Mouse (Mus musculus) hindbrain, embryonic 15.5 days (tissue): Measurements from ENCODE around the gene Lmx1b. TPM values are rescaled to one million over a fixed set of nuclear protein-coding genes. Genes with fewer than 3 reads are reported as not detected.
A peak's percentile ranks its signal among the peaks of the same experiment; 100 is the strongest.

Source experiments
- ATAC-seq: fragments of 200-750 bp; cut with Nextera tagmentation; 2 replicates; pipeline ENCODE4 v1.8.0; 2017; ENCODE audit warnings: low read depth, moderate number of reproducible peaks, moderate TSS enrichment; ENCODE audit not compliant: low FRiP score
- H3K27ac ChIP-seq: fragments of 300-500 bp; sonication (generic); replicated peaks from 2 replicates; pipeline ENCODE4 v1.5.1; 2015; ENCODE audit warnings: mild to moderate bottlenecking, inconsistent platforms
- H3K27me3 ChIP-seq: fragments of 300-500 bp; sonication (generic); 2 replicates; pipeline ENCODE4 v1.6.1; 2015; ENCODE audit warnings: control low read depth, inconsistent platforms
- H3K36me3 ChIP-seq: fragments of 300-500 bp; sonication (generic); 2 replicates; pipeline ENCODE4 v1.6.1; 2015; ENCODE audit warnings: control low read depth, inconsistent platforms
- H3K4me1 ChIP-seq: fragments of 300-500 bp; sonication (generic); replicated peaks from 2 replicates; pipeline ENCODE4 v1.6.1; 2015; ENCODE audit warnings: control low read depth, inconsistent platforms
- H3K4me2 ChIP-seq: fragments of 300-500 bp; sonication (generic); 2 replicates; pipeline ENCODE4 v1.6.1; 2015; ENCODE audit warnings: moderate library complexity, mild to moderate bottlenecking, inconsistent platforms
- H3K4me3 ChIP-seq: fragments of 300-500 bp; sonication (generic); 2 replicates; pipeline ENCODE4 v1.5.1; 2015; ENCODE audit warnings: mild to moderate bottlenecking, inconsistent platforms
- H3K9ac ChIP-seq: fragments of 300-500 bp; sonication (generic); 2 replicates; pipeline ENCODE4 v1.6.1; 2015; ENCODE audit warnings: inconsistent platforms
- H3K9me3 ChIP-seq: fragments of 300-500 bp; sonication (generic); 2 replicates; pipeline ENCODE4 v1.6.1; 2016; ENCODE audit warnings: control low read depth, inconsistent platforms
- WGBS: fragments of 180-500 bp; shearing (Covaris S2); methylation state at CpG from one replicate; pipeline ENCODE4 v1.1.7; 2015; 5-methylcytosine and 5-hydroxymethylcytosine counted together
- polyA plus RNA-seq: library from polyadenylated mRNA; unstranded; fragments of >200 nt; fragmentation: Nextera tagmentation; extraction: Ambion mirVana; gene quantifications from 2 replicates; pipeline ENCODE4 v1.2.1, GENCODE M21; 2015

Gene Lmx1b
- polyA plus RNA-seq, 1 experiment from 2014 or later, result 6.2 TPM

DNA sequence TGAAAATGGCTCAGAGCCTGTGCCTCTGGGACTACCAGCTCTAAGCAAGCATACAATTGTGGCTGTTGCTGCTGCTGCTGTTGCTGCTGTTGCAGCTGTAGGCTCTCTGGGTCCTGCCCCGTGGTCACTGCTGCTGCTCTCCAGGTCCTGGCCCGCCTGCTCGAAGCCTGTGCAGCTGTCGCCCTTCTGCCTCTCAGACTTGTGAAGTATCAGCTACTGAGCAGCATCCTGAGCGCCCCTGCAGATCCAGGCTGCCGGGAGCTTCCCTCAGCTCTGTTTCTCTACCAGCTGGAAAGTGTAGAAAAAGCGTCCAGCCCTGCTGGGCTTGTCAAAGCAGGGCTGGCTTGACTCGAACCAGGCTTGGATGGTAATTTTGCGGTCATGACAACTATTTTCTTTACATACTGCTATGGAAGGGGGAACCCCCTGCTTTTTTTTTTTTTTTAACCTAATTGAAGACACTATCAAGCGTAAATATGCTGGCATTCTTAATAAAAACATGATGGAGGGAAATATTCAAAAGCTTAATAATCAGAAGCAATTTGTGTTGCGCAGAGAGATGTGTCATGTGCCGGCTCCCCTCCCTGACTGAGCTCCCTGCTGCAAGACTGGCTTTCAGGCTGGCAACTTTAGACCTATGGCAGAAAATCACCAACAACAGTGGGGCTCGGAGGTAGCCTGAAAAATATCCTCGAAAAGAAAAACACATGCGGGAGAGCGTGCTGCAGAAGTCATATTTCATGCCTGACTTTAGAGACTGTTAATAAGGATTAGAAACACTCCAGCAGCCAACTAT, 13.9 kb downstream of the Lmx1b start:
- WGBS, result 26% methylated on average over 16 of the region's 16 CpGs
- Histone ChIP-seq H3K4me1 (peaks cover 33% of the 10 kb centered on the region), H3K9ac (no peak overlapping the region), H3K27ac (0 out of 2 replicates have a peak overlapping the region, but pooled peaks have one; percentile 14), H3K36me3 (no peaks in the 10 kb centered on the region), H3K9me3 (no peaks in the 10 kb centered on the region), H3K4me3 (no peak overlapping the region), H3K27me3 (peaks cover 67% of the 10 kb centered on the region), H3K4me2 (peak overlapping the region; percentile 20)
- no peak for ATAC-seq

DNA sequence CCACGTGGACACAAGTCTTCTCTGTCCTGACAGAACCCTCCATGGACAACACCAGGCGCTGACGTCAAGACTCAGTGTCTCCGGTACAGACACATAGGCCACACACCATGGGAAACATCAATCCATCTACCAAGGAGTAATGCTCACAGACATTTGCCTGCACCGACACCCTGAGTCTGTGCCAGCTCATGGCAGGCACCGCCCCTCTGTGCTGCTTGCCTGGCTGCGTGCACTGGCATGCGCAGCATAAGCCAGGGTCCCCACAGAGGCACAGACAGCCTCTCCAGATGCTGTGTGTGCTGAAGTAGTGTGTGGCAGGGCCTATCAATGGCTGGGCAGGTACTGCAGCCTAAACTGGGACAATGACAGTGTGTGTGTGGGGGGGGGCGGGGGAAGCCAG, 22.6 kb downstream of the Lmx1b start:
- Histone ChIP-seq H3K36me3 (no peaks in the 10 kb centered on the region), H3K9ac (no peak overlapping the region), H3K27me3 (peaks cover 18% of the 10 kb centered on the region; the same call in 1 of the 2 replicates), H3K4me3 (no peak overlapping the region), H3K4me1 (peaks cover 45% of the 10 kb centered on the region), H3K9me3 (no peaks in the 10 kb centered on the region), H3K27ac (peak overlapping the region; percentile 93), H3K4me2 (peak overlapping the region; percentile 79)
- ATAC-seq, result peak; percentile 42; the same call in 1 of the 2 replicates
- WGBS, result 50% methylated on average over 9 of the region's 9 CpGs

DNA sequence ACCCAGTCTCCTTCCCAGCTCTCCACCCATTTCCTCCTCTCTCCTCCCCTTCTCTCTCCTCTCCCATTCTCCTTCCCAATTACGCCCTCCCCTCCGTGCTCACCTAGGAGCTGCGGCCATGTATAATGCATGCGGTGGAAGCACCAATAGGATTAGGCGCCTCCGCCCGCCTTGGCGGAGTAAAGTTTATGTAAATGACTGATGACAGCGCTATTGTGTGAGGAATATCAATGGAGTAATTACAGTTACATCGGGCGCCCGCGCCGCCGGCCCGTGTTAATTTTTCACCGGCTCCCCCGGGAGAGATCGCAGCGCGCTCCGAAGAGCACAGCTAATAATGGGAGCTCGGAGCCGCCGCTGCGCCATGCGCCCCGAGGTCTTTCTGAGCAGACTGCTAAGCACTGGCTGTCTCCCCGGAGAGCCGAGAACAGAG, 23.9 kb downstream of the Lmx1b start:
- H3K4me1 ChIP-seq, result peaks cover 45% of the 10 kb centered on the region
- H3K27ac ChIP-seq, result peak overlapping the region; percentile 93
- peaks cover 13% of the 10 kb centered on the region; the same call in 1 of the 2 replicates for H3K27me3 ChIP-seq
- peak overlapping the region; percentile 79 for H3K4me2 ChIP-seq
- peak overlapping the region; percentile 49 for H3K9ac ChIP-seq
- no peaks in the 10 kb centered on the region for H3K9me3 ChIP-seq
- no peaks in the 10 kb centered on the region for H3K36me3 ChIP-seq
- peak overlapping the region; percentile 38 for H3K4me3 ChIP-seq
- peak; percentile 88 for ATAC-seq
- under 1% methylated on average over 30 of the region's 30 CpGs for whole genome bisulfite sequencing

DNA sequence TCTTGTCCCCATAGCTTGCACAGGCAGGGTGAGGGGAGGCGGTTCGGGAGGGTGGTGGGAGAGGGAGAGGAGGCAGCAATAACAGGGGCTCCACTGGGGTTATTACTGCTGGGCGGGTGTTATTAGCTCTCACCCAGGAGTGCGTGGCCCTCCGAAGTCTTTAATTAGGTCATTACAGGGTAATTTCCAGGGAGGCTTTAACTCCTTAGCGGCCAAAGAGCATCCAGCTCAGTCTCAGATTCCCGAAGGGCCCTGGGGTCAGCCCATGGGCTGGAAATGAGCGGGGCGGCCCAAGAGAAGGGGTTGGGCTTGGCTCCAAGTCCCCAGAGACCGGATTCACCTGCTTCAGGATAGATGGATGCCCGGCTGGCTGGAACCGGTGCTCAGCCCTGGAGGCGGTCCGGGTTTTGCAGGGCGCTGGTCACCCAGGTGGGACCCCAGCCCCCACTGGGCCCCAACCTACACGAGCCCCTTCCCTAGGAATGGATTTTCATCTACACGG, 24.4 kb downstream of the Lmx1b start:
- Histone ChIP-seq H3K9me3 (no peaks in the 10 kb centered on the region), H3K4me1 (peaks cover 45% of the 10 kb centered on the region), H3K27me3 (peaks cover 13% of the 10 kb centered on the region; the same call in 1 of the 2 replicates), H3K36me3 (no peaks in the 10 kb centered on the region), H3K9ac (peak overlapping the region; percentile 49), H3K4me3 (peak overlapping the region; percentile 38), H3K27ac (peak overlapping the region; percentile 93), H3K4me2 (peak overlapping the region; percentile 79)
- peak; percentile 65 for ATAC-seq
- 4% methylated on average over 17 of the region's 17 CpGs for WGBS

DNA sequence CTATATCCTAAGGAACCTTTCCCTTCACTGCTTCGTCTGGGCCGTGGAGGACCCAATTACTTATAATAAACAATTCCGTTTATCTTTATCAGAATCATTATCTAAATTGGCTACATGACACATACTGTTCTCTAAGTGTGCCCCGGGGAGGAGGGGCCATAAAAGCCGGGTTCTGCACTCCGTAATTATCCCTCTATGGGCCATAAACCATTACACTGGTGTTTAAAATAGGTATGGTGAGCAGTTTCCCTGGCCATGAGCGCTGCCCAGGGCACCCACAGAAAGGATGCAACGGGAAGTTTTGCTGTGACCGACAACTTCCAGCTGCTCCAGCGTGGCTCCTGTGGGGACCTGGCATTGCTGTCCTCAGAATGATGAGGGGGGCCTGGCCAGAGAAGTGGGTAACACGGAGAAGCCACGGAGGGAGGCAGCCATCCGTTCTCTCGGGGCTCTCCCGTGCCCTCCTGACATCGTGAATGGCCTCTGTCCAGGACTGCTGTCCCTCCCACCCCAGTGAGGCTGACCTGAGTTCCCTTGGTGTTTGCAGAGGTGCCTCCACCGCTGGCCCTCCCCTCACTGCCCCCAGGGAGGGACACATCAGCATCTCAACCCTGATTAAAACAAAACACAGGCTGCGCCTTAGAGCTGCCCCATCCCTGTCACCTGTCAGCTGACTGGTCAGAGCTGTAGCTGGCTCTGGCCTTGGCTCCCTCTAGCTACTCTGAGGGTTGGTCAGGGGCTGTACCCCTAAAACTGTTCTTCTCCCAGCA, 34.6 kb downstream of the Lmx1b start:
- no peak for ATAC-seq
- Histone ChIP-seq H3K9me3 (no peaks in the 10 kb centered on the region), H3K27ac (0 out of 2 replicates have a peak overlapping the region, but pooled peaks have one; percentile 48), H3K4me3 (no peak overlapping the region), H3K27me3 (0 out of 2 replicates have a peak, but pooled peaks cover 24% of the 10 kb centered on the region), H3K9ac (no peak overlapping the region), H3K36me3 (no peaks in the 10 kb centered on the region), H3K4me1 (peaks cover 32% of the 10 kb centered on the region), H3K4me2 (no peak overlapping the region)
- 11% methylated on average over 18 of the region's 18 CpGs for WGBS

DNA sequence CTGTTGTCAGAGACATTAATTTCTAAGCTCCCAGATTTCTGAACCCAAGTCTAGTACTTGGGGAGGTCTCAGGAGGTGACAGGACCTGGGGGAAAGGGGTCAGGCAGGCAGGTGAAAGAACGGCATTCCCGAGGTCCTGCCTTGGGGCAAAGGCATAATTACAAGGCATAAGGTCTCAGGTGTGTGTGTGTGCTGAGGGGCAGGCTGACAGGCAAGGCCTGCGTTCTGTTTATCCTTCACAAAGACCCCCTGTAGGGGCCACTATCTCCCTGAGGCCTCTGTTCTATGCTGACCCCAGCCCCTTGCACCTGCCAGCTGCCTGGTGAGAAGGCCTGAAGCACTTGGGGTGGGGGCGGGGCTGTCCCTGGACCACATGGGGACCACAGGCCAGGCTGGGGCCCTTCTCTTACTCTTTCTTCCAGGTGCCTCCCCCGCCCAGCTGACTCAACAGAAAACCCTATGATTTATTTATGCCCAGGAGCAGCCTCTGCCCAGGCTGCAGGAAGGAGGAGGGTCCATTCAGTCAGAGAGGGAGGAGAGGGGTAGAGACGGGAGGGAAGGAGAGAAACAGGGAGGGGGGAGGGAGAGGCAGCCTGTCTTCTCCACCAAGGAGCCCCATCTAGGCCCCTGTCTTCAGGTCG, 35.3 kb downstream of the Lmx1b start:
- H3K4me2 ChIP-seq, result no peak overlapping the region
- no peaks in the 10 kb centered on the region for H3K36me3 ChIP-seq
- H3K9me3 ChIP-seq, result no peaks in the 10 kb centered on the region
- 0 out of 2 replicates have a peak, but pooled peaks have one; percentile 16 for ATAC-seq
- H3K27me3 ChIP-seq, result 0 out of 2 replicates have a peak, but pooled peaks cover 23% of the 10 kb centered on the region
- no peak overlapping the region for H3K4me3 ChIP-seq
- peaks cover 32% of the 10 kb centered on the region for H3K4me1 ChIP-seq
- H3K27ac ChIP-seq, result 0 out of 2 replicates have a peak overlapping the region, but pooled peaks have one; percentile 22
- H3K9ac ChIP-seq, result no peak overlapping the region
- 18% methylated on average over 7 of the region's 7 CpGs for WGBS

DNA sequence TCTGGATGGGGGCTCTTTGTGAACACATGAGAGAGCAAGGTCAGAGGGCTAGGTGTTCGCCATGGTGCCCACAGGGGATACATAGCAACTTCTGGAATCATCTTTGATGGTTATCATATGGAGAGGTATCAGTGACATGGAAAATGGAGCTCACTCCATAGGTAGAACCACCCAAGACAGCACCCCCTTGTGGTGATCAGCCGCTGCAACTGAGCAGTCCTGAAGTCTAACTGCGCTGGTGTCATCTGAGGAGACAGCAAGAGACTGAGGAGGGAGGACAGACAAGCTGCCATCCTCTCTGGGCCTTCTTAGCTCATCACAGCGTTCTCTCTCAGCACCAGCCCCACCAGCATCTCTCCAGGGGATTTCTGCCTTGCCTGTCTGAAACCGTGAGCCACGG, 39.8 kb downstream of the Lmx1b start:
- ATAC-seq, result no peak
- H3K4me1 ChIP-seq, result peaks cover 22% of the 10 kb centered on the region
- H3K9ac ChIP-seq, result no peak overlapping the region
- H3K4me2 ChIP-seq, result no peak overlapping the region
- no peaks in the 10 kb centered on the region for H3K9me3 ChIP-seq
- H3K36me3 ChIP-seq, result no peaks in the 10 kb centered on the region
- H3K4me3 ChIP-seq, result no peak overlapping the region
- H3K27me3 ChIP-seq, result 0 out of 2 replicates have a peak, but pooled peaks cover 10% of the 10 kb centered on the region
- no peak overlapping the region for H3K27ac ChIP-seq
- WGBS, result 46% methylated on average over 6 of the region's 6 CpGs

DNA sequence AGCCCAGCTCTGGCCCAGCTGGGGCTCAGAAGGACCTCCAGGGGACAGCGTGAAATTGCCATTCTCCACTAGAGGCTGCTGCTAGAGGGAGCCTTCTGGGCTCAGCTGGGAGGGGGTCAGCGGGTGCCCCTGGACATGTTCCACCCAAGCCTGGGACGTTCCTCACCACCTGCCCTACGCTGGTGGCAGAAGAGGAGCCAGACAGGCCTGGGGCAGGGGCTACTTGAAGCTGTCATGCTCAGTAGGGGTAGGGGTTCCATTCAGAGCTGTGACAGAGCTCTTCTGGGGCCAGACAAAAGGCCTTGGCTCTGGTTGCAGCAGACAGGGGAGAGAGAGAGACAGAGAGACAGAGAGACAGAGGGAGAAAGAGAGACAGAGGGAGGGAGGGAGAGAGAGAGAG, 42.9 kb downstream of the Lmx1b start:
- Histone ChIP-seq H3K9me3 (no peaks in the 10 kb centered on the region), H3K36me3 (no peaks in the 10 kb centered on the region), H3K27ac (no peak overlapping the region), H3K9ac (no peak overlapping the region), H3K4me3 (no peak overlapping the region), H3K4me2 (no peak overlapping the region), H3K4me1 (peaks cover 37% of the 10 kb centered on the region), H3K27me3 (0 out of 2 replicates have a peak, but pooled peaks cover 7% of the 10 kb centered on the region)
- ATAC-seq, result no peak
- WGBS, result 25% methylated on average over 4 of the region's 4 CpGs

DNA sequence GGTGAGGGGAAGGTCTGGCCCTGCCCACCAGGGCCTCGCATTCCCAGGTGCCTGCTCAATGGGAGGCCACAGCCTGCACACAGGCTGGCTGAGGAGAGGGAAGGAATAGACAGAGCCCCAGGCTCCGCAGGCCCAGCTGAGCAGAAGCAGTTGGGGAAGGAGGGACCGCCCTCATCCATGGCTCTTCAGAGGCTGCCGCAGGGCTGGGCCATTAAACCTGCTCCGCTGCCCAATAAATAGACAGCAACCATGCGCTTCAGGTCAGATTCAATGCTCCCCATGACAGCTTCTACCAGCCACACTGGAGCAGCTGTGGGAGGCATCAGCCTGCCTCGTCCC, 45.3 kb downstream of the Lmx1b start:
- Histone ChIP-seq H3K36me3 (no peaks in the 10 kb centered on the region), H3K4me1 (peaks cover 50% of the 10 kb centered on the region), H3K4me2 (no peak overlapping the region), H3K27me3 (0 out of 2 replicates have a peak, but pooled peaks cover 7% of the 10 kb centered on the region), H3K9ac (no peak overlapping the region), H3K27ac (0 out of 2 replicates have a peak overlapping the region, but pooled peaks have one; percentile 34), H3K4me3 (no peak overlapping the region), H3K9me3 (no peaks in the 10 kb centered on the region)
- no peak for ATAC-seq
- WGBS, result 18% methylated on average over 7 of the region's 7 CpGs

DNA sequence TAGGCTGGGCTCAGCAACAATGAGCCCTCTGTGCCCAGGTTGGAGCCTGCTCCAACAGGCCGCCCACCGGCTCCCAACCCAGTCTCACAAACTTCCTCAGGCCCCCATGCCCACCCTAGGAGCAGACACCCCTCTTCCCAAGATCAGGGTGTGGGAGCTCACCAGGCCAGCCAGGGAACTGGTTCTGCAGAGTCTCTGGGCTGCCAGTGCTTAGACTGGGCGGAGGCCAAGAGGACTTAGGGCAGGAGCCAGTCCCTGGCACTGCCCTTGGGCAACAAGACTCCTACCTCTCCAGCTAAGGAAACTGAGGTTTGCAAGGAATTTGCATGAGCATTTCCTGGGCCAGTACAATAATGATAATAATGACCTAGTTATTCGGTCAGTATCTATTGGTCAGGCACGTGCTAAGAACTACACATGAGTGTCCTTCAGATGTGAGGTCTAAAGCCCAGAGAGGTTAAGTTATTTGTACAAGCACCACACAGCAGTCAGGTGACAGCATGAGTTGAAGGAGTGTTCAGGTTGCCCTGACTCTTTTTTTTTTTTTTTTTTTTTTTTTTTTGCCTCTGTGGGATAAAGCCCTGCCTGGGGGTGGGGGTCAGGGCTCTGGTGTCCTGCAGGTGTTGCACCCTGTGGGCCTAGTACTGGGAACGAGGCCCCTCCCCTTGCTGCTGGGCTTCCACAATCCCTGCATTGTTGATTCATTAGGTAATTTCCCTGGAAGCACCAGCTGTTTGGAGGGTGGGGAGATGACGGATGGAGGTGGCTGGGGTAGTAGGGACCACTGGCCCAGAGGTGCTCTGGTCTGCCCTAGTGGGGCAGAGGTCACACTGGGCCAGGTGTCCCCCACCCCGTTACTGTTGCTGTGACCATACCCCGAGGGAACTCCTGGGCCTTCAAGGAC, 45.9 kb downstream of the Lmx1b start:
- Histone ChIP-seq H3K4me3 (no peak overlapping the region), H3K27me3 (0 out of 2 replicates have a peak, but pooled peaks cover 7% of the 10 kb centered on the region), H3K36me3 (no peaks in the 10 kb centered on the region), H3K9ac (no peak overlapping the region), H3K4me2 (no peak overlapping the region), H3K4me1 (peaks cover 50% of the 10 kb centered on the region), H3K9me3 (no peaks in the 10 kb centered on the region), H3K27ac (0 out of 2 replicates have a peak overlapping the region, but pooled peaks have one; percentile 34)
- ATAC-seq, result no peak
- 52% methylated on average over 9 of the region's 9 CpGs for WGBS
